Mouse (Mus musculus) kidney, postnatal 4 days (tissue): ENCODE measurements around the gene Lmntd1.

Source experiments
- DNase-seq, 2 experiments: peaks; one replicate each; pipeline ENCODE4 v3.0.0; 2021; ENCODE audit warnings: mixed read lengths in 2 of 2

The Lmntd1 gene

GRCm38 (mm10) chr6:145432711-145433708 is 181.1 kb downstream of the Lmntd1 start:
- DNase-seq = no peak

GRCm38 (mm10) chr6:145431747-145432146 is 182.4 kb downstream of the Lmntd1 start:
- DNase-seq = no peak

DNA sequence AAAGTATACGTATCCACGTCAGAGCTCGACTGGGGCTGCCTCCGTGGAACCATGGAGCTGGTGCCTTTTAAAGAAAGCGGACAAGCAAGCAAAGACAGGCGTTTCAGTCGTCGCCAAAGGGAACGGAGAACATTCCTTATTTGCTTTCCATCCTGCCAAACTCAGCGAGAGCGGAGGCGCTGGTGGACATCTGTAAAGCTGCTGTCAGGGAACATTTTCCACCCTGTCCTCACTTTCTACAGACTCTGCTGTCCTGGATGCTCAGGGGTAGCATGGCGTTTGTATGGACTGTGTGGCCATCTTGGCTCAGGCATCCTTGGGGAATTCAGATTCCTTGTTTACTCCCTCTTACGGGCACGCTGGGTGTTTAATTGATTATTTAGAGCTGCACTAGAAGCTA is 186.7 kb downstream of the Lmntd1 start:
- peak in 1 of 2 experiments; percentile 8 for DNase-seq

- DNase-seq = peak in 1 of 2 experiments; percentile 0
These were observed 187.6 kb downstream of the Lmntd1 start for GRCm38 (mm10) chr6:145426501-145426900.

DNA sequence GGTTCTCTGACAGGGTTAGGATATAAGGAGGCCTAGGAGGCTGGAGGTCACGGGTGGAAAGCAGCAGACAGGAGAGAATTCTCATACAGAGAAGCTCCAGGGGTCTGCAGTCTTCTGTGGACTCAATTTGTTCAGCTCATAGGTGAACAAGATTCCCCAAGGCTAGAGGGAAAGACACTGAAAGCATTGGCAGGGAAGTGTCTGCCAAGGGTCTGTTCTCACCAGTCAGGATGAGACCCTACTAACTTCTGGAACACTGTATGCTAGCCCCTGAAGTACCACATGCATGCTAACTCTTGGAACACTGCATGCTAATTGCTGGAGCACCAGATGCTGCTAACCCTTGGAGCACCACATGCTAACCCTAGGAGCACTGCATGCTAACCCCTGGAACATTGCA is 190.0 kb downstream of the Lmntd1 start:
- DNase-seq = peak in 1 of 2 experiments; percentile 0

DNA sequence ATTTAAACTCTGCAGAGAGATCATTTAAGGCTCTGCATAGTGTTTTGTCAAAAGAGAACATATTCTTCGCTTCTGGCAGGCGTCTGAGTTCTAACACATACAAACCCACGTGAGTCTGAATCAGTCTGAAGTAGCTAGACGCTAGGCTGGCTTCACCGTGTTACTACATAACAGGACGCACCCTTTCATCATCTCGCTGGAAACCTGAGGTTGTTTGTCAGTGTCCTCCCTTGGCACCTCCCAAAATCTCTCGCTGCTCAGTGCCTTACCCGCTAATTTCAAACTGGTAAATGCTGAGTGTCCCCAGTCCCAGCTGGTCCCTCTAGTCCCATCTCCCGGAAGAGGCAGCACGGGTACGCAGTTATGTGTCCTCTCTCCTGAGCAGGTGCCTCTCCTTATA is 190.6 kb downstream of the Lmntd1 start:
- DNase-seq = peak in 1 of 2 experiments; percentile 0

DNA sequence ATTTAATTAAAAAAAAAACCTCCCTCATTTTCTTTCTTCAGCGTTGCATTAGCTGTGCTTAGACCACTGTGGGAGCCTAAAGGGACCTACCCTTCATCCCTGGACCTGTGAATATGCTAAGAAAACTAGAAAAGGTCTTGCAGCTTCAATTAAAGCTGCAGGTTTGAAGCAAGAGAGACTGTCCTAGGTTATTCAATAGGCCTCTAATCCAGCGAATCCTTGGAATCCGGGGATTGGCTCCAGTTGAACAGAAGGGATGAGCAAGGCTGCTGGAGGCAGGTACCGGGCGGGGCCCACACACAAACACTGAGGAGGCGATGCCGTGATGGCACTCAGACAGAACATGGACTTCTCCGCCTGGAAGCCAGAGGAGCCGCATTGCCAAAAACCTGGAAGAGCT is 192.5 kb downstream of the Lmntd1 start:
- DNase-seq = peak in 1 of 2 experiments; percentile 0

DNA sequence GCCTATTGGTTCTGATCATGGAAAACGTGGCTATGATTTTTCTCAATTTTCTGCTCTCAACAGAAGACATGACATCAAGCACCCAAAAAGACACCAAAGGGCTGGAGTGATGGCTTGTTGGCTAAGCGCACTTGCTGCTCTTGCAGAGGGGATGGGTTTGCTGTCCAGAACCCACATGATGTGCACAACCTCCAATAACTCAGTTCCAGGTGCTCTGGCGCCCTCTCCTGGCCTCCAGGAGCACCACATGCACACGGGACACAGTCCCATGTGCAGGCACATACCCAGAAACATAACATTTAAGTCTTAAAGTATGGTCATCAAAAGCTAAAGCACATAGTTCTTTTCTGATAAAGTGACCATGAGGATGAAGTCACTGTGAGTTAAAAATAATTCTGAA is 193.7 kb downstream of the Lmntd1 start:
- DNase-seq = peak in 1 of 2 experiments; percentile 21

DNA sequence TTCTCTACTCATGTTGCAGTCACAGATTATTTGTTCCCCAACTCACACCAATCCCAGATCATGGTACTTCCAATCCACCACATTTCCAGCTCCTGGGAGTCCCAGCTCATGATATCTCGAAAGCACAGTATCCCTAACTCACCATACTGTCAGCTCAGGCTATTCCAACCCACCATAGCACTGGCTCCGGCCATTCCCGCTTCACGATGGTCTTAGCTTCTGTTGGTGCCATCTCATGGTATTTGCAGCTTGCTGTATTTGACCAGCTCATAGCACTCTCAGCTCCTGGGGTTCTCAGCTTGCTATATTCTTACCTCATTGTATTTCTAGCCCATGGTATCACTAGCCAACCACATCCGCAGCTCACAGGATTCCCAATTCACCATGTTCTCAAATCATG is 195.3 kb downstream of the Lmntd1 start:
- peak in 1 of 2 experiments; percentile 0 for DNase-seq

DNA sequence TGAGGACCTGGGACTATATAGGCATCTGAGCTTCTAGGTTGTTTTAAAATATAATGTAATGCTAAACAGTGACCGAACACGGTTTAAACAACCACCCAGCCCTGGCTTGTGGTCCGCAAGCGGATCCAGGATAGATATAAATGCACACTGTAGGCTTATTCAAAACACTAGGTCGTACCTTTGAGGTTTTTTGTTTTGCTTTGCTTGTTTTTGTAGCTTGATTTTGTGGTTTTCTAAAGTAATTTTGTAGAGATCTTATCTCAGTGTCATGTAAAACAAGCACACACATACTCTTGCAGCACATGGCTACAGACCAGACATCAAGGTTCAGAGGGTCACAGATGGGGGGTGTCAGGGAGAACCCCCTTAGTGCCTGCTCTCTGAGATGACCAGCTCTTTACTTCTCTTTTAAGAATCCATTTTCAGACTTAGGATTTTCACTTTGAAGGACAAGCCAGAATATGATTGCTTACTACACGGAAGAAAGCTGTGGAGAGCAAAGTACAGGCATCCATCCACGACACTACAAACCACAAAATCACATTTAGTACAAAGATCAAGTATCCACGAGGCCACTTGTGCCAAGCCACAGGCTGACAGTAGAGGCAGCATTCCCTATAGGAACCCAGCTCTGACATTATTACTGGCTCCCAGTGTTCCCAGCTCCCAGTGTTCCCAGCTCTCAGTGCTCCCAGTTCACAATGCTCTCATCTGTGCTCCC is 196.2 kb downstream of the Lmntd1 start:
- DNase-seq = peak in 1 of 2 experiments; percentile 3

GRCm38 (mm10) chr6:145417014-145417719 is 197.0 kb downstream of the Lmntd1 start:
- peak; percentile 72 to 78 for DNase-seq

GRCm38 (mm10) chr6:145404369-145405051 is 209.6 kb downstream of the Lmntd1 start:
- no peak for DNase-seq

- DNase-seq = peak; percentile 39 to 63
These were observed 213.0 kb downstream of the Lmntd1 start for GRCm38 (mm10) chr6:145401140-145401539.

GRCm38 (mm10) chr6:145397881-145398280 is 216.2 kb downstream of the Lmntd1 start:
- DNase-seq = no peak

DNA sequence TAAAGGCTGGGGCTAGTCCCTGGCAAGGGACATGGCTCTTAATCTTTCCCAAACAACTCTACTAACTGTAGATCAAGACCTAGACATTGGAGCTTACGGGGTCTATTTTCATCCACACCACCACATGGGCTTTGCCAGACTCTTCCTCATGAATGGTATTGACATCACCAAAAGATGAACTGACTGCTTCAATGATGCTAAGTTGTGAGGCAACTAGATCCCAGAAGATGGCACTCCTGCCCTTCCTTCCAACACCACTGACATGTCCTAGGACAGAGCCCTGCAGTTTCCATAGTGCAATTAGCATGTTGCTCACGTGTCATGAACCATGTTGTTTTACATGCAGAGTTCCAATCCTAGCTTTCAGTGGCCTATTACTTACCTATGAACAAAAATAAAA is 217.6 kb downstream of the Lmntd1 start:
- peak in 1 of 2 experiments; percentile 7 for DNase-seq

- peak in 1 of 2 experiments; percentile 27 for DNase-seq
These were observed 223.7 kb downstream of the Lmntd1 start for GRCm38 (mm10) chr6:145390421-145390820.

- DNase-seq = peak; percentile 49 to 52
These were observed 224.2 kb downstream of the Lmntd1 start for GRCm38 (mm10) chr6:145389904-145390303.

- DNase-seq = peak in 1 of 2 experiments; percentile 0
These were observed 226.7 kb downstream of the Lmntd1 start for GRCm38 (mm10) chr6:145387378-145387777.

DNA sequence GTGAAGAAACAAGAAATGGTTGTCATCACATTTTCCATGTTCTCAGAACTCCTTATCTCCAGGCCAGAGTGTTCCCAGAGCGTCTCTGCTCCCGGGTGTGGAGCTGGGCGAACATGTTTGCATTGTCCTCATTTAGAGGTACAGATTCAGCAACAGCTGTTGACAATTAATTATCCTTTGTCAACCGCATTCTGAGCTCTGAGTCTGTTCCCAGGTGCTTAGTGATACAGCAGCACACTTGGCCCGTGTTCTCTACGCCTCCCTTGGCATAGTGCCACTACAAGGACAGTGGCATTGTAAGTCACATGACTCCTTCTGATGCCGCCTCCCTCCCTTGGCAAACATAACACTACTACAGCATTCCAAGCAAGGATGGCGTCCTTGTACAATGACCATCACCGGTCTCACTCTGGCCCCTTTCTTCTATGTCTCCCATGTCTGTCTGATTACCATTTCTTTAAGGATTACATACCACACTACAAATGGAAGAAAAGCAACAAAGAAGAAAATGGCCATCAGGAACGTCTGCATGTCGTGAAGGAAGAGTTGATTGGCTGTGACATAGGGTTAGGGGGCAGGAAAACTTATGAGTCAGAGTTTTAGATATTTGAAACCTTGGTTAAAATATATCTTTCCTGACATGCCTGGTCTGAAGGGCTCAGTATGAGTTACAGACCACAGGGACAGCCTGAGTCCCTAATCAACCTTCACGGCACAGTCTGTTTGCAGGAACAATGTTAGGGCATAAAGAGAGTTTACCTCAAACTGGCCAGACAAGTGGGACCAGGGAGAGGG is 231.3 kb downstream of the Lmntd1 start:
- DNase-seq = no peak

DNA sequence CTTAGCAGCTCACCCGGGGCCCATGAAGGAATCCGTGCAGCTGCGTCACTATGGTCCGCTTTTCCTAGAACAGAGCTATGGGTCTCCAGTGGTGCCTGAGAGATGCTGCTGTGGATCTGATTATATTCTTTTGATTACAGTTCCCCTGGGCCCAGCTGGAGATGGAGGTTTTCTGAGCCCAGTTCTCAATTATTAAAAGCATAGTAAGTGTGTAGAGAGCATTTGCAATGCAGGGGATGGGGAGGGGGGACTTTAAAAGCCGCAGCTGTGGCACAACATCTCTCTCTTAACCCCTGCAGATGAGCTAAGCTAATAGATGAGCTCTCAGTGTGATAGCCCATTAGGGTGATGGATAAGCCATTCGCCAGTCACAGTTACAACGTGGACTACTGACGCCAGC is 233.2 kb downstream of the Lmntd1 start:
- no peak for DNase-seq

DNA sequence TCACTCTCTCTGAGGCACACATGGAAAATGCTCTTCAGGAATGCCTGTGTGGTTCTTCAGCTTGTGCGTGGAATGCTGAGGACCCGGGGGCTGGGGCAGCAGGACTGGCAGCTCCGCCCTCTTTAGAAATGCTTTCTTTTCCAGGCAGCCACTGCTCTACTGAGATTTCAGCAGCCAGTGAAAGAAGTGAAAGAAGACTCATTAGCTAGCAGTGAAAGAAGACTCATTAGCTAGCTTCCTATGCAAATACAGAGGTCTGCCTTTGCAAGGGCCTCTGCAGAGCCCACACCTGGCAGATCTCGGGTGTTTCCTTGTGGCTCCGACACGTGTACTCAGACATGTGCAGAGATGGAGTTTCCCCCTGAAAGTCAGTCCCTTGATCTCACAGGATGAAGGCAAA is 234.9 kb downstream of the Lmntd1 start:
- peak in 1 of 2 experiments; percentile 27 for DNase-seq
